Mouse (Mus musculus): ENCODE data around the gene Klhl30.

GRCm38 (mm10) chr1:91398260-91399062 lies 47.6 kb downstream of the Klhl30 start, which contains the start of gene Ilkap:
- TF ChIP-seq GATA1 (IDR thresholded peaks at IDR 0.05; ENCODE audit: borderline replicate concordance, low read length) (no peak), FLI1 (IDR thresholded peaks at IDR 0.05; ENCODE audit: low read length) (no peak)
